Mouse (Mus musculus): ENCODE measurements around the gene Plk2. TPM values are rescaled to one million over a fixed set of nuclear protein-coding genes. Genes with fewer than 3 reads are reported as not detected.

Plk2 gene
- polyA plus RNA-seq, 1 experiment from 2014 or later, result 180 TPM

DNA sequence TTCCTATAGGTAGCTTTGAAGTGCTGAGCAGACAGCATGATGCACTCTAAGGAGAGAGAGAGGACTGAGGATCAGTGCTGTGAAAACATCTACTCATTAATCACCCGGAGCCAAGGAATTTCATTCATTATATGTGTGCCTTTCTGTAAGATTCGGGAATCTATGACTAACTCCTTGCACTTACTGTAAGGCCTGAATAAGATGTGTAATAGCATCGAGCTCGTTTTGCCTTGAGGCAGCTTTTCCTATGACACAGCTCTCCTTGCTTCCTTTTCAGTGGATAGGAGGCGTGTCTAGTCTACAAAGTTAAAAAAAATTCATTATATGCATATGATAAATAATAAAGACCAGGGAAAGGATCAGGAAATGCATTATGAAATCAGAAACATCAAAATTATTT, 24.8 kb downstream of the Plk2 start:
- H3K27ac ChIP-seq, result no peak overlapping the region
- H3K36me3 ChIP-seq, result no peaks in the 10 kb centered on the region
- H3K4me1 ChIP-seq, result no peaks in the 10 kb centered on the region
- no peak overlapping the region for H3K4me2 ChIP-seq (replicated peaks)
- no peak overlapping the region for H3K9ac ChIP-seq
- H3K27me3 ChIP-seq, result no peaks in the 10 kb centered on the region
- WGBS, result 79% methylated on average over 5 of the region's 5 CpGs
- H3K4me3 ChIP-seq, result no peak overlapping the region
- no peaks in the 10 kb centered on the region for H3K9me3 ChIP-seq
- no peak for ATAC-seq (ENCODE audit: low FRiP score, low read depth)

- 92% methylated on average over 7 of the region's 7 CpGs for WGBS
- Histone ChIP-seq H3K9ac (no peak overlapping the region), H3K27me3 (no peaks in the 10 kb centered on the region), H3K4me1 (no peaks in the 10 kb centered on the region), H3K4me3 (no peak overlapping the region), H3K9me3 (no peaks in the 10 kb centered on the region), H3K4me2 (replicated peaks) (no peak overlapping the region), H3K27ac (no peak overlapping the region), H3K36me3 (no peaks in the 10 kb centered on the region)
- no peak for ATAC-seq (ENCODE audit: low FRiP score, low read depth)
These were observed 27.6 kb downstream of the Plk2 start for GRCm38 (mm10) chr13:110422434-110422833.

- Histone ChIP-seq H3K27ac (no peak overlapping the region), H3K4me2 (replicated peaks) (no peak overlapping the region), H3K4me3 (no peak overlapping the region), H3K9ac (no peak overlapping the region), H3K4me1 (no peaks in the 10 kb centered on the region), H3K9me3 (no peaks in the 10 kb centered on the region), H3K36me3 (no peaks in the 10 kb centered on the region), H3K27me3 (no peaks in the 10 kb centered on the region)
- ATAC-seq (ENCODE audit: low FRiP score, low read depth), result no peak
- 87% methylated on average over 8 of the region's 8 CpGs for WGBS
These were observed 30.8 kb downstream of the Plk2 start for GRCm38 (mm10) chr13:110425512-110426222.

DNA sequence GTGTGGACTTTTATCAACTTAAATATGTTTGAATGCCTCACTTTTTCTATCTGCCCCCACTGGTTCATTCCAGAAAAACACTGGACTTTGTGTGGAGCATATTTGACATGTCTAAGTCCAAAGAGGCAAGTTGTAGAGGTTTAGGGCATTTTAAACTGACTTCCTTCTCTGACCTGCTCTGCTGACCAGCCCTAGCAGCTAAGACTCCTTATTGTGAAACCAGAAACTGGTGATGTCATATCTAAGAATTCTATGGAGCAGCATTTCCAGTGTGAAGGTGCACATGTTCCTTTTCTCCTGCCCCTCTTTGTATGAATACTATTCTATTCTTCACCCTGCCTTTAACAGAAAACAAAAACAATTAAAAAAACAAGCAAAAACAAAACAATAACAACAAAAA, 36.5 kb downstream of the Plk2 start:
- Histone ChIP-seq H3K9ac (no peak overlapping the region), H3K4me3 (no peak overlapping the region), H3K27me3 (no peaks in the 10 kb centered on the region), H3K36me3 (no peaks in the 10 kb centered on the region), H3K9me3 (no peaks in the 10 kb centered on the region), H3K4me1 (no peaks in the 10 kb centered on the region; the same call in 1 of the 2 replicates), H3K4me2 (replicated peaks) (no peak overlapping the region), H3K27ac (no peak overlapping the region)
- ATAC-seq (ENCODE audit: low FRiP score, low read depth), result no peak

DNA sequence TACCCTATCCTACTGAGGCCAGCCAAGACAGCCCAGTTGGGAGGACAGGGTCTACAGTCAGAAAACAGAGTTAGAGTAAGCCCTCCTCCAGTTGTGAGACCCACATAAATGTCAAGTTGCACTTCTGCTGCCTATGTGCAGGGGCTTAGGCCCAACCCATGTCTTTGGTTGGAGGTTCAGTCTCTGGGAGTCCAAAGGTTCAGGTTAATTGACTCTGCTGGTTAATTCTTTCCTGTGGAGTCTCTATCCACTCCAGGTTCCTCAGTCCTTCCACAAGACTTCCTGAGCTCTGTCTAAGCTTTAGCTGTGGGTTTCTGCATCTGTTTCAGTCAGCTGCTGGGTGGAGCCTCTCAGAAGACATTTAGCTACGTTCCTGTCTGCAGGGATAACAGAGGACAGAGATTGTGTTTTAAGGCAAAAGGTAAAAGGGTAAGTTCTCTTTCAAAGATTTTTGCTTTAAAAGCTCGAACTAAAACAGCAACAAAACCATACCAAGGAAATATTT, 37.3 kb downstream of the Plk2 start:
- H3K9me3 ChIP-seq, result no peaks in the 10 kb centered on the region
- no peak for ATAC-seq (ENCODE audit: low FRiP score, low read depth)
- no peak overlapping the region for H3K27ac ChIP-seq
- 36% methylated on average over 2 of the region's 2 CpGs for WGBS
- H3K36me3 ChIP-seq, result no peaks in the 10 kb centered on the region
- H3K27me3 ChIP-seq, result no peaks in the 10 kb centered on the region
- no peak overlapping the region for H3K9ac ChIP-seq
- no peak overlapping the region for H3K4me3 ChIP-seq
- H3K4me2 ChIP-seq (replicated peaks), result no peak overlapping the region
- no peaks in the 10 kb centered on the region; the same call in 1 of the 2 replicates for H3K4me1 ChIP-seq

GRCm38 (mm10) chr13:110432613-110433012, 37.8 kb downstream of the Plk2 start:
- Histone ChIP-seq H3K27ac (no peak overlapping the region), H3K9me3 (no peaks in the 10 kb centered on the region), H3K4me2 (replicated peaks) (no peak overlapping the region), H3K27me3 (no peaks in the 10 kb centered on the region), H3K9ac (no peak overlapping the region), H3K4me1 (no peaks in the 10 kb centered on the region; the same call in 1 of the 2 replicates), H3K36me3 (no peaks in the 10 kb centered on the region), H3K4me3 (no peak overlapping the region)
- no peak for ATAC-seq (ENCODE audit: low FRiP score, low read depth)
- 64% methylated on average over 4 of the region's 4 CpGs for WGBS

DNA sequence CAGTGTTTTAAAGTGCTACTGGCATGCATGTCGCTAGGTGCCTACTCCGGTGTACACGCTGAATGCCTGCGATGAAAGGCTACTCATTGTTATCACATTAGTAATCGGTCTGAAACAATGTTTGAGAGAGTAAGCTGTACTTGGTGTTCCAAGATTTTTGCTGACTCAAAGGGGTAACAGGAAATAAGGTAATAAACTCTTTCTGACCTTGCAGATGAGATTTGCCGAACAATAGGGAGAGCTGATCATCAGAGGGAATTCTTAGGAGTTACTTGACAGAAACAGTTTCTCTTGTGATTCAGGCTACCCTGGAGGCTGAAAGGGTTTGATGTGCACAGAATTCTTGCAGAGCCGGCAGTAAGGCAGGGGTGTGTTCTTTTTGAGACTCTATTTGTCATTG, 41.8 kb downstream of the Plk2 start:
- H3K4me2 ChIP-seq (replicated peaks), result no peak overlapping the region
- no peak overlapping the region for H3K27ac ChIP-seq
- no peaks in the 10 kb centered on the region for H3K36me3 ChIP-seq
- ATAC-seq (ENCODE audit: low FRiP score, low read depth), result no peak
- no peak overlapping the region for H3K9ac ChIP-seq
- no peaks in the 10 kb centered on the region for H3K27me3 ChIP-seq
- no peak overlapping the region for H3K4me3 ChIP-seq
- WGBS, result 72% methylated on average over 7 of the region's 7 CpGs
- no peaks in the 10 kb centered on the region; the same call in 1 of the 2 replicates for H3K4me1 ChIP-seq
- no peaks in the 10 kb centered on the region for H3K9me3 ChIP-seq

DNA sequence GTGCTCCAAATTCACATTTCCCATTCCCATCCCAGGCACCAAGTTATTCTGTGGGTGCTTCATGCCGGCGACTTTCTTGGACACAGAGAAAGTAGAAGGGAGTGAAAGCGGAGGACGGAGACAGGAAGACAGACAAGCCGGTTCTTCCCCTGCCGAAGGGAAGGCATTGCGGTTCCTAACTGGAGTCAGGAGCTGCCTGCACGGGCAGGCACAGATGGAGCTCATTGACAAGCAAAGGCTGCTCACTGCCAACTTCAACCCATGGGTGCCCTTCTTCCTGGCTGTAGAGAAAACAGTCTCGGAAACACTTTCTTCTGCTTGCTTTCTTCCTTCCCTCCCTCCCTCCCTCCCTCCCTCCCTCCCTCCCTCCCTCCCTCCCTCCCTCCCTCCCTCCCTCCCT, 43.8 kb downstream of the Plk2 start:
- Histone ChIP-seq H3K9ac (no peak overlapping the region), H3K4me3 (no peak overlapping the region), H3K4me2 (replicated peaks) (no peak overlapping the region), H3K27ac (no peak overlapping the region), H3K36me3 (no peaks in the 10 kb centered on the region), H3K27me3 (no peaks in the 10 kb centered on the region), H3K4me1 (no peaks in the 10 kb centered on the region), H3K9me3 (no peaks in the 10 kb centered on the region)
- ATAC-seq (ENCODE audit: low FRiP score, low read depth), result no peak
- WGBS, result 82% methylated on average over 9 of the region's 9 CpGs

DNA sequence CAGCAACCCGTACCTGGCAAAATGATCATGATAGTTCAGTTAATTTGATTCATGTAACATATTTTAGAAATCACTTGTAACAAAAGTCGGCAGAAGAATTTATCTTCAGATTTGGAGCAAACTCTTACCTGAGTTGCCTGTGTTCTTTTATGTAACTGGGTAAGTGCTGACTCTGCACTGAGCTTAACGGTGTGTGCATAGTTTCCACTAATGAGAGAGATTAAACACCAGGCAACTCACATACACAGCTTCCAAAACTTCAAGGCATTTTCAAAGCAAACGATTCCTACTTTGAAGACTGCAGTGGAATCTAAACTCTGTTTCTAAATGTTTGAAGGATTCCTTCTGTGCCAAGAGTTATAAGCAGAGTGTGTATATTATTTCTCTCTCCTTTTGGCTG, 49.5 kb downstream of the Plk2 start:
- Histone ChIP-seq H3K4me2 (replicated peaks) (no peak overlapping the region), H3K36me3 (no peaks in the 10 kb centered on the region), H3K27me3 (no peaks in the 10 kb centered on the region), H3K27ac (no peak overlapping the region), H3K4me1 (peaks cover 11% of the 10 kb centered on the region), H3K9me3 (no peaks in the 10 kb centered on the region), H3K9ac (no peak overlapping the region), H3K4me3 (no peak overlapping the region)
- WGBS, result 39% methylated on average over 4 of the region's 4 CpGs
- ATAC-seq (ENCODE audit: low FRiP score, low read depth), result no peak

DNA sequence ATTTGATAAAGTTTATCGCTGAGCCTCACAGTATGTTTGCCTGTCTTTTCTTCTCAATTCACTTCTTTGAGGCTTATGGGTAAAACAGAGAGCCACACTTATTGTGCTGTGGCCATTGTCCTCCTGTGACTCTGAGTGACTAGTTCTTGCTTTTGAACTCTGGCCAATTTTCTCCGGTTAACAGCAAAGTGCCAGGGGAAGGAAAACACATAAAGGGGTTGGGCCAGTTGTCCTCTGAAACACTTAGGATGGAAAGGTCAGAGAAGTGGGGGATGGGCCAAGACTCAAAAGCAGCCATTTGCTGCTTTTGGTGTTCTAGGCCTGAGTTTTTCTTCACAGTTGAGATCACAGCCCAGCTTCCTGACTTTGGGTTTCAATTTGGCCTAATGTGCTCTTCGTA, 50.0 kb downstream of the Plk2 start:
- no peak overlapping the region for H3K4me2 ChIP-seq (replicated peaks)
- H3K4me1 ChIP-seq, result peaks cover 11% of the 10 kb centered on the region
- H3K9ac ChIP-seq, result no peak overlapping the region
- H3K27ac ChIP-seq, result no peak overlapping the region
- 50% methylated on average over 3 of the region's 3 CpGs for whole genome bisulfite sequencing
- no peak overlapping the region for H3K4me3 ChIP-seq
- no peaks in the 10 kb centered on the region for H3K27me3 ChIP-seq
- H3K9me3 ChIP-seq, result no peaks in the 10 kb centered on the region
- no peaks in the 10 kb centered on the region for H3K36me3 ChIP-seq
- no peak for ATAC-seq (ENCODE audit: low FRiP score, low read depth)

DNA sequence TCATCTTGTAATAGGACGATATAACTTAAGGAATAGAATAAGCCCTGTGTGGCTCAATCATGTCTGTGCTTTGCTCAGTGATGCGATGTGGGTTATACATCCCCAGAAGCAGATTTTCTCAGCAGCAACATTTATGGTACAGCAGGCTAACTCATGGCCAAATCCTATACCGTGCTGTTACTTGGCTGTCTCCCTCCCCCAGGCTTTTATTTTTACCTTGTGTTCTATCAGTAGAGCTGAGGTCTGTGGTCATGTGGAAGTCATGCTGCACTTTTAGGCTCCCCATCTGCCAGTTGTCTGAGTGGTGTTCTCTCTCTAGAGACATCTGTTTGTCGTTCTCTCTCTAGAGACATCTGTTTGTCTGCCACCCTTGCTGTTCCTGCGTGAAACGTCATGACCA, 51.6 kb downstream of the Plk2 start:
- H3K9me3 ChIP-seq, result no peaks in the 10 kb centered on the region
- H3K27ac ChIP-seq, result no peak overlapping the region
- H3K4me3 ChIP-seq, result no peak overlapping the region
- ATAC-seq (ENCODE audit: low FRiP score, low read depth), result no peak
- H3K4me1 ChIP-seq, result peaks cover 11% of the 10 kb centered on the region
- H3K27me3 ChIP-seq, result no peaks in the 10 kb centered on the region
- no peaks in the 10 kb centered on the region for H3K36me3 ChIP-seq
- 65% methylated on average over 6 of the region's 6 CpGs for WGBS
- no peak overlapping the region for H3K9ac ChIP-seq
- H3K4me2 ChIP-seq (replicated peaks), result no peak overlapping the region

DNA sequence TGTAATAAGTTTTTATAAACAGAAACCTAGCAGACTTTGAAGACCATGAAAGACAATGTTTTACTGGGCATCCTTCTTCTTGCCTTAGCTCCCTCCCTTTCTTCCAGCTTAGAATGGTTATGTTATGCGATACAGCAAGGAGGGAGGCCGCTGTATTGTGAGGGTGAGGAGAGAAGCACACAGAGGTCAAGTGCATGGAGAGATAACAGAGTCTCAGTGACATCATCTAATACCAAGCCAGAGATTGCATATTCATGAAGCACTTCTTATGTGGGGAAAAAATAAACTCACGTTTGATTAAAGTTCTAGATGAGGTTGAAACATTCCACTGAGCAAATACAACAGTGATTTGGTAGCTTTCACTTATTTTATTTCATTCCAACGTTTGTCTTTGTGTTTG, 55.2 kb downstream of the Plk2 start:
- Histone ChIP-seq H3K27me3 (no peaks in the 10 kb centered on the region), H3K4me2 (replicated peaks) (no peak overlapping the region), H3K4me3 (no peak overlapping the region), H3K9ac (no peak overlapping the region), H3K4me1 (peaks cover 15% of the 10 kb centered on the region), H3K9me3 (no peaks in the 10 kb centered on the region), H3K27ac (no peak overlapping the region), H3K36me3 (no peaks in the 10 kb centered on the region)
- 87% methylated on average over 4 of the region's 4 CpGs for WGBS
- no peak for ATAC-seq (ENCODE audit: low FRiP score, low read depth)
